Mouse (Mus musculus) forebrain, embryonic 14.5 days (tissue): Measurements from ENCODE around the gene Fbxo8. TPM values are rescaled to one million over a fixed set of nuclear protein-coding genes. Genes with fewer than 3 reads are reported as not detected.

Experiments
- ATAC-seq: fragments of 200-750 bp; cut with Nextera tagmentation; 2 replicates; pipeline ENCODE4 v1.8.0; 2017; ENCODE audit warnings: mild to moderate bottlenecking, moderate library complexity
- DNase-seq: peaks from one replicate; pipeline ENCODE4 v3.0.0-alpha.2; 2015; ENCODE audit warnings: low spot score
- H3K27ac ChIP-seq: fragments of 300-500 bp; sonication (generic); 2 replicates; pipeline ENCODE4 v1.5.1; 2014; ENCODE audit warnings: low read depth, mild to moderate bottlenecking, control low read depth, low read length, moderate library complexity
- H3K27me3 ChIP-seq: fragments of 300-500 bp; sonication (generic); replicated peaks from 2 replicates; pipeline ENCODE4 v1.6.1; 2014; ENCODE audit warnings: low read length, control low read depth, mixed read lengths; ENCODE audit not compliant: control insufficient read depth, insufficient read depth
- H3K36me3 ChIP-seq: fragments of 300-500 bp; sonication (generic); 2 replicates; pipeline ENCODE4 v1.6.1; 2014; ENCODE audit warnings: low read length, control low read depth; ENCODE audit not compliant: control insufficient read depth, insufficient read depth
- H3K4me1 ChIP-seq: fragments of 300-500 bp; sonication (generic); 2 replicates; pipeline ENCODE4 v1.6.1; 2014; ENCODE audit warnings: antibody characterized with exemption, low read length, control low read depth; ENCODE audit not compliant: control insufficient read depth, insufficient read depth
- H3K4me2 ChIP-seq: fragments of 300-500 bp; sonication (generic); 2 replicates; pipeline ENCODE4 v1.6.1; 2014; ENCODE audit warnings: mild to moderate bottlenecking, control low read depth, low read length
- H3K4me3 ChIP-seq: fragments of 300-500 bp; sonication (generic); 2 replicates; pipeline ENCODE4 v1.5.1; 2014; ENCODE audit warnings: low read depth, low read length, control low read depth
- H3K9ac ChIP-seq: fragments of 300-500 bp; sonication (generic); 2 replicates; pipeline ENCODE4 v1.6.1; 2014; ENCODE audit warnings: mild to moderate bottlenecking, low read length, control low read depth, moderate library complexity
- H3K9me3 ChIP-seq: fragments of 300-500 bp; sonication (generic); replicated peaks from 2 replicates; pipeline ENCODE4 v1.6.1; 2016; ENCODE audit warnings: low read length, control low read depth, mixed read lengths; ENCODE audit not compliant: control insufficient read depth
- WGBS: fragments of 180-500 bp; shearing (Covaris S2); extraction: QIAGEN DNeasy Blood & Tissue Kit; methylation state at CpG from one replicate; pipeline ENCODE4 v1.1.7; 2014; 5-methylcytosine and 5-hydroxymethylcytosine counted together
- polyA plus RNA-seq: library from polyadenylated mRNA; unstranded; fragments of >200 nt; fragmentation: Nextera tagmentation; extraction: Ambion mirVana; gene quantifications from 2 replicates; pipeline ENCODE4 v1.2.1, GENCODE M21; 2014

Fbxo8 gene
- polyA plus RNA-seq, 1 experiment from 2014 or later = 43.4 TPM

DNA sequence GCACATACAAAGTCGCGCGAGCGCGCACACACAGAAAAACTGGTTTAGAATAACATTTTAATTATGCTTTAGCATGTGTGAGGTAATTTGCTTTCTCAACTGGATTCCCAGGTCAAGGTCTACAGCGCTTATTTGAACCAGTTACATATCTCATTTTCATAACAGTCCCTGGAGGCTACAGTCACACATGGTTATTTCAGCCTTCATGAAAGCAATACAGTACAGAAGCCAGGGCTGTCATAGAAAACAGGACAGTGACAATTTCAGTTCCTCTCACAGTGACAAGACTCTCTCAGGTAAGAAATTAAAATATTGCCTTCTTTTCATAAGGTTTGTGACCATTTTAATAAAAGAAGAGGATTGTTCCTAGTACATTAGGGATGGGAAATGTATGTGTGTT is 66.4 kb downstream of the Fbxo8 start:
- WGBS = 90% methylated on average over 6 of the region's 6 CpGs
- DNase-seq = no peak
- Histone ChIP-seq H3K4me2 (no peak overlapping the region), H3K9ac (no peak overlapping the region), H3K4me3 (no peak overlapping the region), H3K9me3 (no peaks in the 10 kb centered on the region), H3K27me3 (peaks cover 24% of the 10 kb centered on the region), H3K4me1 (no peaks in the 10 kb centered on the region), H3K36me3 (no peaks in the 10 kb centered on the region), H3K27ac (no peak overlapping the region)
- ATAC-seq = no peak

DNA sequence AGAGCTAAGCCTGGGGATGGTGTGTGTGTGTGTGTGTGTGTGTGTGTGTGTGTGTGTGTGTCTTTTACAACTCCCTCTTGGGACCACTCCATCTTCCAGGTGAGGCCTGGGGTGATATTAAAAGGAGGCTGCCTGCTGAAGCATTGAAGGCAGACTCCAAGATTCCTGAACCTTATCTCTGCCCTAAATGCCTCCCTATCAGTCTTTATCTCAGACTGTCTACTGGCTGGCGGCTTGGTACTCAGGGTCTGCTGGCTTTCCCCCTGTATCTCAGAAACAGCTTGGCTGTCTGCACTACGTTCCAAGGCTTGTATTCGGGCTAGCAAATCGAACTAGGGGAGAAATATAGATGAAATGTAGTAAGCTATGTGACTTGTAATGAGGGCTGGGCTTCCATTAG is 68.2 kb downstream of the Fbxo8 start:
- Histone ChIP-seq H3K36me3 (no peaks in the 10 kb centered on the region), H3K4me2 (no peak overlapping the region), H3K27ac (no peak overlapping the region), H3K27me3 (peaks cover 34% of the 10 kb centered on the region), H3K4me3 (no peak overlapping the region), H3K9ac (no peak overlapping the region), H3K9me3 (no peaks in the 10 kb centered on the region), H3K4me1 (peaks cover 6% of the 10 kb centered on the region; the same call in 1 of the 2 replicates)
- DNase-seq (no peak), ATAC-seq (no peak)
- WGBS = 31% methylated on average over 4 of the region's 4 CpGs

DNA sequence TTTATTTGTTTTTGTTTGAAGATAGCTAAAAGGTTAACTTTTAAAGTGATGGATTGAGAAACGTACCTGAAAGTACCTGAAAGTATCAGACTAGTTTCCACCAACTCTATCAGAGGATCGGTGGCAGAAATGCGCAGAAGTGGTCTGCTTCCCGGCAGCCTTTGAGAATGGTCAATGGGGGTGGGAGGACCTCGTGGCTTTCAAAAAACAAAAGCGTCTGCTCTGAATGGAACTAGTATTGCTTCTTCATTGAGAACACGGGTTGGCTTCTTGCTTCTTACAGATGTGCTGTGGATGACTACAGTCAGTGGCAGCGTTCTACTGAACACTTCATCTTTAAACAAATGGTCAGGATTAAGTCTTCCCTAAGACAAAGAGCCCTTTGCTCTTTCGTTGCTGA is 68.7 kb downstream of the Fbxo8 start:
- no peak overlapping the region for H3K27ac ChIP-seq
- no peaks in the 10 kb centered on the region for H3K36me3 ChIP-seq
- no peak overlapping the region for H3K9ac ChIP-seq
- H3K27me3 ChIP-seq = peaks cover 39% of the 10 kb centered on the region
- 10% methylated on average over 9 of the region's 9 CpGs for WGBS
- no peaks in the 10 kb centered on the region for H3K9me3 ChIP-seq
- ATAC-seq (no peak), DNase-seq (no peak)
- H3K4me2 ChIP-seq = no peak overlapping the region
- no peak overlapping the region for H3K4me3 ChIP-seq
- H3K4me1 ChIP-seq = peaks cover 6% of the 10 kb centered on the region; the same call in 1 of the 2 replicates

DNA sequence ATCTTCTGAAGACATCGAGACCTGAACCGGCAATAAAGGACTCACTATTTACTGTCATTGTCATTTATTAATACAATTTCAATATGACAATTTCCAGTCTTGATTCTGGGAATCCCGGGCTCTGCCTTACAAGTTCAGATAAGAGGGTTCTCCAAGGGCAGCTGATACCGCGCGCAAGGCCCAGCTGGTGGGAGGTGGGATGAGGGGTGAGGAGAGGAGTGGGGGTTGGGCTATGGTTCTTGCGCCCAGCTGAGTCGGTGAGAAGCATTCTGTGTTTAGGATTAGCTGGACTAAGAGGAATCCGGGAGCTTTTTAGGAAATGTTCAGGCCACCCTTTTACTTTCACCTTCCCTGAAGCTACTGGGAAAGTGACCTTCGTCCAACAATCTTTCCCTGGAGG is 69.8 kb downstream of the Fbxo8 start:
- no peak for DNase-seq
- no peaks in the 10 kb centered on the region for H3K9me3 ChIP-seq
- no peak overlapping the region for H3K4me3 ChIP-seq
- no peak overlapping the region for H3K27ac ChIP-seq
- no peaks in the 10 kb centered on the region for H3K36me3 ChIP-seq
- peaks cover 6% of the 10 kb centered on the region; the same call in 1 of the 2 replicates for H3K4me1 ChIP-seq
- no peak overlapping the region for H3K9ac ChIP-seq
- H3K4me2 ChIP-seq = no peak overlapping the region
- no peak for ATAC-seq
- 19% methylated on average over 10 of the region's 10 CpGs for WGBS
- peaks cover 39% of the 10 kb centered on the region for H3K27me3 ChIP-seq

DNA sequence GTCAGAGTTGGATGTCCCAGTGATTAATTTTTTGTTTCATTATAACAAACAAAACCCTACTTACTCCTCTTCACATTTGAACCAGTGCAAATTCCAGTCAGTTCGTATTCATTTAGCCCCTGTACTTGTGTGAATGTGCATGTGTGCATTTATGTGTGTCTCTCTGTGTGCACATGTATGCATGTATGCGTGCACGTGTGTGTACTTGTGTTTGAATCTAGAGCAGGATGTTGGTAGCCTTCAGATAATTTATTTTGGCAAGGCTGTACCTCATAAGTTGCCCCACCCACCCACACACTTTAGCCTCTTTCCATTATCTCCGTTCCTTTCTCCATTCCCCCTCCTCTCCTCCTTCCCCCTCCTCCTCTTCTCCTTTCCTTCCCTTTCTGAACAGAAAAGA is 70.2 kb downstream of the Fbxo8 start:
- Histone ChIP-seq H3K9me3 (no peaks in the 10 kb centered on the region), H3K36me3 (no peaks in the 10 kb centered on the region), H3K4me1 (peaks cover 6% of the 10 kb centered on the region; the same call in 1 of the 2 replicates), H3K9ac (no peak overlapping the region), H3K4me3 (no peak overlapping the region), H3K4me2 (no peak overlapping the region), H3K27me3 (peaks cover 39% of the 10 kb centered on the region), H3K27ac (no peak overlapping the region)
- 27% methylated on average over 4 of the region's 4 CpGs for WGBS
- ATAC-seq (no peak), DNase-seq (no peak)

DNA sequence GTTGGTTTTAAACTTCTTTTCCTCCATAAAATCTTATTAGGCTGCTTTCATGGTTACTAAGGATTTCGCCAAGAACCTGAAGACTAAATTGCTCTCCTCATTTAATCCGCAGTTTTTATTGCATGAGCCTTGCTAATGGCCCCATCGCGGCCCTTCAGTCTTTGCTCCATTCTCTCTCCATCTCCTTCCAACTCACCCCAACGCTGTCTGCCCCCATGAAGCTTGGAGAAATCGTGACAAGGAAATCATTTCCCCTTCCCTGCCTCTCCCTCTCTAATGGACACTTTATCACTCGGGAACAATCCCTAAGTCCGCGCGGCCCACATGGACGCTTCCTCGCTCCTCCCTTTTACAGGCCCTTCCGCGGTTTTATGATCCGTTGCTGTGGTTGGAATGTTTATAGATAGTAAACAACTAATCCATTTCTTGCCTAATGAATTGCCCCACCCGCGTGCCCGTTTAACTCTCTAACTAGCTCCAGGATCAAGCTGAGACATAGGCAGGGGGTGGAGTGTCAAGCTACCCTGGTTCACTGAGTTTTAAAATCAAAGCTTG is 71.7 kb downstream of the Fbxo8 start:
- H3K9ac ChIP-seq = no peak overlapping the region
- WGBS = 2% methylated on average over 18 of the region's 18 CpGs
- H3K9me3 ChIP-seq = no peaks in the 10 kb centered on the region
- H3K4me1 ChIP-seq = peaks cover 6% of the 10 kb centered on the region; the same call in 1 of the 2 replicates
- ATAC-seq (no peak), DNase-seq (no peak)
- H3K27me3 ChIP-seq = peaks cover 39% of the 10 kb centered on the region
- no peaks in the 10 kb centered on the region for H3K36me3 ChIP-seq
- H3K4me2 ChIP-seq = peak overlapping the region; percentile 33
- no peak overlapping the region for H3K27ac ChIP-seq
- peak overlapping the region; percentile 11; the same call in 1 of the 2 replicates for H3K4me3 ChIP-seq

DNA sequence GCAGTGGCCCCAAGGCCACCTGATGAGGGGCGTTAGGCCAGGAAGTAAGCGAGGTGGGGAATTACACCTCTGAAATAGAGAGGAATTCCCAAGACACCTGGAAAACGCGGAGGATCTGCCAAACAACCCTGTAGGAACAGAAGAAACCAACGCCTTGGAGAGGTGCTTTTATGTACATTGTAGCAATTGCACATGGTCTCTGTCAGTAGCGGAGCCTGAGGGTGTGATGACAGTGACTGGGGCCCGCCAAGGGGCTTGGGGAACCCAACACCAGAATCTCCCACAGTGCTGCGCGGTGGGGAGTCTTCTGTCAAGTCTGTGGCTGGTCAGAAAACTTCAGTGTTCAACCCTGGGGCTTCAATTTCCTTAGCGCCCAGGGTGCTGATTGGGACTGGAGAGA is 72.5 kb downstream of the Fbxo8 start:
- 10% methylated on average over 10 of the region's 10 CpGs for WGBS
- Histone ChIP-seq H3K9me3 (no peaks in the 10 kb centered on the region), H3K4me3 (no peak overlapping the region), H3K27me3 (peaks cover 39% of the 10 kb centered on the region), H3K9ac (no peak overlapping the region), H3K4me1 (peaks cover 6% of the 10 kb centered on the region; the same call in 1 of the 2 replicates), H3K27ac (no peak overlapping the region), H3K36me3 (no peaks in the 10 kb centered on the region), H3K4me2 (no peak overlapping the region)
- ATAC-seq = no peak
- DNase-seq = no peak

DNA sequence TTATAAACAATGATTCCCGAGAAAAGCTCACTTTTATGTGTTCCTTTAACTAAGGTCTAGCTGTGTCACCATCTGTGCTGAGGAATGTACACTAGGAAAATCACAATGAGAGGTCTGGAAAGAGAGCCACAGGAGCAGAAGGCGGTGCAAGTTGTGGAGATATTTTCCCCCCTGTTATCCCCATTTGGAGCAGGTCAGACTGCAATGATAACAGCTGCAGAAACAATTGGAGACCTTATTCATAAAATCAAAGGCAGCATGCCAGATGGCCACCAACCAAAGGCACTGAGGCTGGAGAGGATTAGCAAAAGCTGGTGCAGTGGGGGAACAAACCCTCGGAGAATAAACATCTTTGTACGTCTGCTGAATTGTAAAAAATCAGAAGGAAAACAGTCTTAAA is 78.3 kb downstream of the Fbxo8 start:
- DNase-seq (peak; percentile 80), ATAC-seq (peak; percentile 78; the same call in 1 of the 2 replicates)

DNA sequence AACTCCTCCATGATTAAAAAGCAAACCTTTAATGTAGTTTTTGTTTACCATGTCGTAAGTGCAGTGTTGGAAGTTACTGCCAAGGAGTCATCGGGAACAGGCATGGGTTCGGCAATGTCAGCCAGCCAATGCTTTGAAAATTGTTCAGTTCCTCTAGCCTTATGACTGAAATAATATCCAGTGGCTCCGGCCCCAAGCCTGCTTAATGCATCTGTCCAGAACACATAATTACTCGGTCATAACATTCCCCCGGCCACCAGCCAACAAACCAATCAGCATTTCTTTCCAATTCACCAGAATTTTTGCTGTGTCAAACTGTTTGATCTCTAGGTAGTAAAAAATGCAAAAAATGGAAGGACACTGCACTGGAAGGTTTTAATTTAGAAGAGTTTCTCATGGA is 88.4 kb downstream of the Fbxo8 start:
- no peak overlapping the region for H3K4me2 ChIP-seq
- WGBS = 86% methylated on average over 6 of the region's 6 CpGs
- no peak overlapping the region for H3K4me3 ChIP-seq
- DNase-seq (no peak), ATAC-seq (no peak)
- no peaks in the 10 kb centered on the region for H3K9me3 ChIP-seq
- H3K27me3 ChIP-seq = no peaks in the 10 kb centered on the region
- no peaks in the 10 kb centered on the region for H3K36me3 ChIP-seq
- no peak overlapping the region for H3K27ac ChIP-seq
- H3K4me1 ChIP-seq = no peaks in the 10 kb centered on the region
- no peak overlapping the region for H3K9ac ChIP-seq

More for the DNA sequence above, 78.3 kb downstream of the Fbxo8 start:
- H3K4me2 ChIP-seq = no peak overlapping the region
- no peak overlapping the region for H3K4me3 ChIP-seq
- H3K36me3 ChIP-seq = no peaks in the 10 kb centered on the region
- 0 out of 2 replicates have a peak, but pooled peaks cover 4% of the 10 kb centered on the region for H3K27me3 ChIP-seq
- WGBS = 13% methylated on average over 4 of the region's 4 CpGs
- H3K27ac ChIP-seq = no peak overlapping the region
- 0 out of 2 replicates have a peak, but pooled peaks cover 2% of the 10 kb centered on the region for H3K4me1 ChIP-seq
- no peak overlapping the region for H3K9ac ChIP-seq
- H3K9me3 ChIP-seq = no peaks in the 10 kb centered on the region
